Mouse (Mus musculus) heart, postnatal 0 days (tissue): ENCODE data around the gene Pcgf1.

Experiments
- CTCF ChIP-seq: IDR thresholded peaks from 2 replicates; pipeline ENCODE4 v1.5.1; 2016; ENCODE audit warnings: antibody characterized with exemption, control low read depth, low read depth
- EP300 ChIP-seq: IDR thresholded peaks from 2 replicates; pipeline ENCODE4 v1.6.1; 2016; ENCODE audit warnings: antibody characterized with exemption, low read depth

DNA sequence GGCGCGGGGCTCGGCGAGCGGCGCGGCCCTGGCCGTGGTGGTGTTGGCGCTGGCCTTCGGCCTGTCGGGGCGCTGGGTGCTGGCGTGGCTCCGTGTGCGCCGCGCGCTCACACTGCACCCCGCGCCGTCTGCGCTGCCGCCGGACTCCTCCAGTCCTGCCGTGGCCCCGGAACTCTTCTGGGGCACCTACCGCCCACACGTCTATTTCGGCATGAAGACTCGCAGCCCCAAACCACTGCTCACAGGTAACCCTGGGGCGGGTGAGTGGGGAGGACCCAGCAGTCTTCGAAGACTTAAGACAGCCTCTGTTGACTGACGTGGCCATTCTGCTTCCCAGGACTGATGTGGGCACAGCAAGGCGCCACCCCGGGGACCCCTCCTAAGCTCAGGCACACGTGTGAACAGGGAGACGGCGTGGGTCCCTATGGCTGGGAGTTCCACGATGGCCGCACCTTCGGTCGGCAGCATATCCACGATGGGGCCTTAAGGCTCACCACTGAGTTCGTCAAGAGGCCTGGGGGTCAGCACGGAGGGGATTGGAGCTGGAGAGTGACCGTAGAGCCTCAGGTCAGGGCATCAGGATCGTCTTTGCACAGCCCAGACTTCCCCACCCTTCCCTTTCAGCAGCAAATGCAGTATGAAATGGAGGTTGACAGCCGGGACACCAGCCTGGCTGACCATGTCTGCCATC, 38.2 kb downstream of the Pcgf1 start:
- no peak for TF ChIP-seq CTCF
- TF ChIP-seq EP300: no peak
